Mouse (Mus musculus) megakaryocyte, embryonic 14.5 days (primary cell): ENCODE results near the gene S1pr4. TPM values are rescaled to one million over a fixed set of nuclear protein-coding genes. Genes with fewer than 3 reads are reported as not detected.

ENCODE experiments used
- H3K27me3 ChIP-seq: replicated peaks from 2 replicates; pipeline ENCODE3; 2012; ENCODE audit warnings: inconsistent platforms
- H3K36me3 ChIP-seq: replicated peaks from 2 replicates; pipeline ENCODE3; 2012; ENCODE audit warnings: low read length, inconsistent platforms, mixed read lengths
- H3K4me1 ChIP-seq: 2 replicates; pipeline ENCODE4 v1.6.1; 2012; ENCODE audit warnings: inconsistent platforms
- H3K4me3 ChIP-seq: replicated peaks from 2 replicates; pipeline ENCODE3; 2012; ENCODE audit warnings: moderate library complexity, mild to moderate bottlenecking, inconsistent platforms
- H3K9me3 ChIP-seq: 2 replicates; pipeline ENCODE4 v1.6.1; 2012; ENCODE audit warnings: inconsistent platforms
- FLI1 ChIP-seq: IDR thresholded peaks from 2 replicates; pipeline ENCODE4 v1.6.1; 2012; ENCODE audit warnings: low read length, inconsistent platforms, mixed read lengths
- GATA1 ChIP-seq: IDR thresholded peaks from 3 replicates; pipeline ENCODE4 v1.6.1; 2012; ENCODE audit warnings: mixed read lengths, low read length, inconsistent platforms, borderline replicate concordance
- polyA plus RNA-seq: library from polyadenylated mRNA; stranded (reverse); fragments of >175 nt; gene quantifications from 2 replicates; pipeline ENCODE4 v1.2.3, GENCODE M21; 2012; ENCODE audit warnings: low replicate concordance; ENCODE audit not compliant: insufficient read depth

Gene S1pr4
- polyA plus RNA-seq, 1 experiment = 7.4 TPM

- H3K27me3 ChIP-seq = peaks cover 55% of the 10 kb centered on the region
- TF ChIP-seq GATA1 (no peak), FLI1 (no peak)
- H3K4me3 ChIP-seq = no peak overlapping the region
- H3K9me3 ChIP-seq = no peaks in the 10 kb centered on the region
- H3K36me3 ChIP-seq = no peaks in the 10 kb centered on the region
- H3K4me1 ChIP-seq = peaks cover 21% of the 10 kb centered on the region
Measured at GRCm38 (mm10) chr10:81450140-81450539, 49.8 kb downstream of the S1pr4 start.

Other genes with a start within 250 kb of the S1pr4 start
- 6.2 and 21.4 TPM in 2 replicates for gene Matk, start 247.2 kb downstream of the S1pr4 start, polyA plus RNA-seq
- 458 and 769 TPM in 2 replicates for gene Mrpl54, start 233.2 kb downstream of the S1pr4 start, polyA plus RNA-seq
- gene Apba3, start 233.2 kb downstream of the S1pr4 start, polyA plus RNA-seq = 93.1 and 154 TPM in 2 replicates
- 4.6 and 5.5 TPM in 2 replicates for gene Tjp3, start 208.6 kb downstream of the S1pr4 start, polyA plus RNA-seq
- 124 and 136 TPM in 2 replicates for gene Pip5k1c, start 207.2 kb downstream of the S1pr4 start, polyA plus RNA-seq
- gene Cactin, start 179.0 kb downstream of the S1pr4 start, polyA plus RNA-seq = 76.5 and 78.5 TPM in 2 replicates
- gene Tbxa2r, start 171.4 kb downstream of the S1pr4 start, polyA plus RNA-seq = 87.5 and 153 TPM in 2 replicates
- gene Gipc3, start 156.9 kb downstream of the S1pr4 start, polyA plus RNA-seq = 2.9 and 11.0 TPM in 2 replicates
- gene Hmg20b, start 149.7 kb downstream of the S1pr4 start, polyA plus RNA-seq = 302 and 601 TPM in 2 replicates
- 20.2 and 44.1 TPM in 2 replicates for gene Mfsd12, start 142.6 kb downstream of the S1pr4 start, polyA plus RNA-seq
- 30.6 and 109 TPM in 2 replicates for gene 4930404N11Rik, start 134.3 kb downstream of the S1pr4 start, polyA plus RNA-seq
- 71.2 and 72.9 TPM in 2 replicates for gene Fzr1, start 121.6 kb downstream of the S1pr4 start, polyA plus RNA-seq
- gene Dohh, start 115.7 kb downstream of the S1pr4 start, polyA plus RNA-seq = 80.4 and 114 TPM in 2 replicates
- gene Gm48551, start 115.7 kb downstream of the S1pr4 start, polyA plus RNA-seq = 0.89 TPM in 1 of 2 replicates, not detected in the other
- 8.4 TPM in 1 of 2 replicates, not detected in the other for gene Gm48552, start 111.1 kb downstream of the S1pr4 start, polyA plus RNA-seq
- gene Smim24, start 107.1 kb downstream of the S1pr4 start, polyA plus RNA-seq = 4.4 TPM in 1 of 2 replicates, not detected in the other
- 184 and 257 TPM in 2 replicates for gene Nfic, start 44.5 kb downstream of the S1pr4 start, polyA plus RNA-seq
- gene Celf5, start 17.4 kb downstream of the S1pr4 start, polyA plus RNA-seq = 1.3 and 3.3 TPM in 2 replicates
- gene Ncln, start 3.7 kb downstream of the S1pr4 start, polyA plus RNA-seq = 145 and 508 TPM in 2 replicates
- gene Gna15, start 24.1 kb upstream of the S1pr4 start, polyA plus RNA-seq = 31.7 and 48.4 TPM in 2 replicates
- gene Gna11, start 45.1 kb upstream of the S1pr4 start, polyA plus RNA-seq = 7.3 and 10.2 TPM in 2 replicates
- 2,412 and 5,687 TPM in 2 replicates for gene Aes, start 59.4 kb upstream of the S1pr4 start, polyA plus RNA-seq
- gene Tle2, start 74.4 kb upstream of the S1pr4 start, polyA plus RNA-seq = 18.9 and 34.3 TPM in 2 replicates
- gene Tle6, start 100.9 kb upstream of the S1pr4 start, polyA plus RNA-seq = 69.5 and 166 TPM in 2 replicates
- not detected in 2 replicates for gene BC025920, start 106.1 kb upstream of the S1pr4 start, polyA plus RNA-seq
- 121 and 174 TPM in 2 replicates for gene Sirt6, start 127.7 kb upstream of the S1pr4 start, polyA plus RNA-seq
- 13.7 and 17.3 TPM in 2 replicates for gene Ankrd24, start 128.4 kb upstream of the S1pr4 start, polyA plus RNA-seq
- gene Gm10778, start 148.9 kb upstream of the S1pr4 start, polyA plus RNA-seq = 0.19 TPM in 1 of 2 replicates, not detected in the other
- not detected in 2 replicates for gene Zfp433, start 204.7 kb upstream of the S1pr4 start, polyA plus RNA-seq